Mouse (Mus musculus): ENCODE results near the gene Cfap73. TPM values are rescaled to one million over a fixed set of nuclear protein-coding genes. Genes with fewer than 3 reads are reported as not detected.

The Cfap73 gene
- polyA plus RNA-seq, 1 experiment from 2014 or later, result 0.10 TPM

GRCm38 (mm10) chr5:120627515-120628300, 6.3 kb downstream of the Cfap73 start:
- DNase-seq (ENCODE audit: low read depth, low spot score) (no peak), ATAC-seq (no peak)
- no peak for TF ChIP-seq CTCF (IDR thresholded peaks at IDR 0.05)
- ChIA-PET CTCF (no interaction called here), POLR2A (interaction anchor here (1.8 kb wide), 1 partner anchor 11 kb away, joined by 7 read pairs; no protein-coding TSS in a partner anchor)
- in situ Hi-C loops (cut with MboI; ENCODE audit: low pct_unique_long_range_greater_than_20kb), result no loop called here
- no peaks in the 10 kb centered on the region for H3K27me3 ChIP-seq

GRCm38 (mm10) chr5:120626399-120626798, 7.6 kb downstream of the Cfap73 start:
- ATAC-seq (no peak), DNase-seq (ENCODE audit: low read depth, low spot score) (no peak)
- no peak for TF ChIP-seq CTCF (IDR thresholded peaks at IDR 0.05)
- in situ Hi-C loops (cut with MboI; ENCODE audit: low pct_unique_long_range_greater_than_20kb), result no loop called here
- CTCF ChIA-PET, result interaction anchor here (1.0 to 1.1 kb wide), 2 partner anchors 20 to 23 kb away, joined by 3 to 5 read pairs; partner anchors contain the start of gene Rasal1
- POLR2A ChIA-PET, result interaction anchor here (1.8 kb wide), 1 partner anchor 9 kb away, joined by 7 read pairs; no protein-coding TSS in a partner anchor
- no peaks in the 10 kb centered on the region for H3K27me3 ChIP-seq

- ChIA-PET CTCF (interaction anchor here (1.2 kb wide), 1 partner anchor 49 kb away, joined by 3 read pairs; no protein-coding TSS in a partner anchor), POLR2A (no interaction called here)
- ATAC-seq (no peak), DNase-seq (ENCODE audit: low read depth, low spot score) (no peak)
- H3K27me3 ChIP-seq, result no peaks in the 10 kb centered on the region
- TF ChIP-seq CTCF (IDR thresholded peaks at IDR 0.05), result no peak
- in situ Hi-C loops (cut with MboI; ENCODE audit: low pct_unique_long_range_greater_than_20kb), result loop anchor here (25.0 kb wide), 1 partner anchor 487 kb away; no protein-coding TSS in a partner anchor
Observed at GRCm38 (mm10) chr5:120624427-120624826, 9.6 kb downstream of the Cfap73 start.

GRCm38 (mm10) chr5:120622198-120622851, 11.7 kb downstream of the Cfap73 start:
- in situ Hi-C loops (cut with MboI; ENCODE audit: low pct_unique_long_range_greater_than_20kb), result loop anchor here (25.0 kb wide), 1 partner anchor 485 kb away; no protein-coding TSS in a partner anchor
- no peak for ATAC-seq
- no peaks in the 10 kb centered on the region for H3K27me3 ChIP-seq
- ChIA-PET POLR2A (no interaction called here), CTCF (interaction anchor here (2.7 to 8.9 kb wide), 4 partner anchors 20 to 123 kb away, joined by 10 to 74 read pairs (median 18); partner anchors contain the start of gene Rasal1)
- DNase-seq (ENCODE audit: low read depth, low spot score), result no peak
- no peak for TF ChIP-seq CTCF (IDR thresholded peaks at IDR 0.05)

- no peaks in the 10 kb centered on the region for H3K27me3 ChIP-seq
- no peak for DNase-seq (ENCODE audit: low read depth, low spot score)
- ATAC-seq, result no peak
- POLR2A ChIA-PET, result no interaction called here
- CTCF ChIA-PET, result interaction anchor here (1.7 to 8.9 kb wide), 5 partner anchors 21 to 123 kb away, joined by 3 to 74 read pairs (median 15); partner anchors contain the start of gene Rasal1
- in situ Hi-C loops (cut with MboI; ENCODE audit: low pct_unique_long_range_greater_than_20kb), result loop anchor here (25.0 kb wide), 1 partner anchor 485 kb away; no protein-coding TSS in a partner anchor
- TF ChIP-seq CTCF (IDR thresholded peaks at IDR 0.05), result no peak
Observed at GRCm38 (mm10) chr5:120621846-120622197, 12.2 kb downstream of the Cfap73 start.

GRCm38 (mm10) chr5:120621078-120621765, 12.8 kb downstream of the Cfap73 start:
- no peak for DNase-seq (ENCODE audit: low read depth, low spot score)
- ChIA-PET CTCF (interaction anchor here (1.0 to 8.9 kb wide), 11 partner anchors 9 to 124 kb away, joined by 3 to 74 read pairs (median 9); partner anchors contain the start of genes Cfap73 and Rasal1), POLR2A (no interaction called here)
- in situ Hi-C loops (cut with MboI; ENCODE audit: low pct_unique_long_range_greater_than_20kb), result loop anchor here (25.0 kb wide), 1 partner anchor 484 kb away; no protein-coding TSS in a partner anchor
- no peak for TF ChIP-seq CTCF (IDR thresholded peaks at IDR 0.05)
- no peaks in the 10 kb centered on the region for H3K27me3 ChIP-seq
- no peak for ATAC-seq

GRCm38 (mm10) chr5:120620375-120621077, 13.5 kb downstream of the Cfap73 start:
- CTCF ChIA-PET, result interaction anchor here (1.0 to 8.9 kb wide), 13 partner anchors 9 to 125 kb away, joined by 3 to 74 read pairs (median 8); partner anchors contain the start of genes Cfap73 and Rasal1
- ATAC-seq (no peak), DNase-seq (ENCODE audit: low read depth, low spot score) (no peak)
- TF ChIP-seq CTCF (IDR thresholded peaks at IDR 0.05), result no peak
- in situ Hi-C loops (cut with MboI; ENCODE audit: low pct_unique_long_range_greater_than_20kb), result loop anchor here (25.0 kb wide), 1 partner anchor 483 kb away; no protein-coding TSS in a partner anchor
- no peaks in the 10 kb centered on the region for H3K27me3 ChIP-seq
- POLR2A ChIA-PET, result no interaction called here

- TF ChIP-seq CTCF (IDR thresholded peaks at IDR 0.05), result no peak
- ChIA-PET CTCF (interaction anchor here (0.6 to 8.9 kb wide), 13 partner anchors 11 to 102 kb away, joined by 3 to 74 read pairs (median 5); partner anchors contain the start of gene Rasal1), POLR2A (no interaction called here)
Observed at GRCm38 (mm10) chr5:120619201-120619600, 14.8 kb downstream of the Cfap73 start.

GRCm38 (mm10) chr5:120618778-120619177, 15.3 kb downstream of the Cfap73 start:
- POLR2A ChIA-PET, result no interaction called here
- in situ Hi-C loops (cut with MboI; ENCODE audit: low pct_unique_long_range_greater_than_20kb), result loop anchor here (5.0 to 25.0 kb wide), 2 partner anchors 59 to 481 kb away; no protein-coding TSS in a partner anchor
- no peak for TF ChIP-seq CTCF (IDR thresholded peaks at IDR 0.05)
- H3K27me3 ChIP-seq, result no peaks in the 10 kb centered on the region
- ATAC-seq, result no peak
- no peak for DNase-seq (ENCODE audit: low read depth, low spot score)
- CTCF ChIA-PET, result interaction anchor here (0.6 to 8.9 kb wide), 13 partner anchors 12 to 101 kb away, joined by 3 to 74 read pairs (median 4); partner anchors contain the start of gene Rasal1

More at GRCm38 (mm10) chr5:120619201-120619600, 14.8 kb downstream of the Cfap73 start:
- DNase-seq (ENCODE audit: low read depth, low spot score) (no peak), ATAC-seq (peak; percentile 17)
- in situ Hi-C loops (cut with MboI; ENCODE audit: low pct_unique_long_range_greater_than_20kb), result loop anchor here (5.0 to 25.0 kb wide), 2 partner anchors 58 to 482 kb away; no protein-coding TSS in a partner anchor
- H3K27me3 ChIP-seq, result no peaks in the 10 kb centered on the region

Data from Patski (cell line).